Mouse (Mus musculus): ENCODE results near the gene Ncl. TPM values are rescaled to one million over a fixed set of nuclear protein-coding genes. Genes with fewer than 3 reads are reported as not detected.
A peak's percentile ranks its signal among the peaks of the same experiment; 100 is the strongest.

Ncl gene
- polyA plus RNA-seq, 1 experiment from 2014 or later, result 467 TPM

GRCm38 (mm10) chr1:86393219-86393618 is 34.0 kb upstream of the Ncl start:
- WGBS, result 86% methylated on average over 3 of the region's 3 CpGs
- Histone ChIP-seq H3K27me3 (no peaks in the 10 kb centered on the region), H3K9ac (replicated peaks) (no peak overlapping the region), H3K4me1 (replicated peaks) (peaks cover 10% of the 10 kb centered on the region), H3K4me2 (no peak overlapping the region), H3K36me3 (no peaks in the 10 kb centered on the region), H3K4me3 (replicated peaks) (no peak overlapping the region), H3K9me3 (no peaks in the 10 kb centered on the region), H3K27ac (no peak overlapping the region)
- no peak for ATAC-seq (ENCODE audit: insufficient number of reproducible peaks, insufficient read depth, low FRiP score, low TSS enrichment, low read depth)

GRCm38 (mm10) chr1:86391425-86391824 is 32.2 kb upstream of the Ncl start:
- H3K27me3 ChIP-seq, result no peaks in the 10 kb centered on the region
- no peak overlapping the region for H3K4me3 ChIP-seq (replicated peaks)
- 53% methylated on average over 2 of the region's 2 CpGs for WGBS
- no peaks in the 10 kb centered on the region for H3K36me3 ChIP-seq
- no peak for ATAC-seq (ENCODE audit: insufficient number of reproducible peaks, insufficient read depth, low FRiP score, low TSS enrichment, low read depth)
- H3K4me1 ChIP-seq (replicated peaks), result no peaks in the 10 kb centered on the region
- no peak overlapping the region for H3K9ac ChIP-seq (replicated peaks)
- no peaks in the 10 kb centered on the region for H3K9me3 ChIP-seq
- H3K27ac ChIP-seq, result no peak overlapping the region
- H3K4me2 ChIP-seq, result no peak overlapping the region

- no peak for ATAC-seq (ENCODE audit: insufficient number of reproducible peaks, insufficient read depth, low FRiP score, low TSS enrichment, low read depth)
- no peak overlapping the region for H3K4me2 ChIP-seq
- no peaks in the 10 kb centered on the region for H3K9me3 ChIP-seq
- no peaks in the 10 kb centered on the region for H3K36me3 ChIP-seq
- 4% methylated on average over 11 of the region's 11 CpGs for WGBS
- H3K27me3 ChIP-seq, result no peaks in the 10 kb centered on the region
- H3K4me1 ChIP-seq (replicated peaks), result no peaks in the 10 kb centered on the region
- H3K27ac ChIP-seq, result no peak overlapping the region
- H3K4me3 ChIP-seq (replicated peaks), result no peak overlapping the region
- no peak overlapping the region for H3K9ac ChIP-seq (replicated peaks)
Observed at GRCm38 (mm10) chr1:86389230-86389629, 30.0 kb upstream of the Ncl start.

- no peak overlapping the region for H3K4me3 ChIP-seq (replicated peaks)
- H3K4me2 ChIP-seq, result no peak overlapping the region
Observed at GRCm38 (mm10) chr1:86381027-86381426, 21.8 kb upstream of the Ncl start.

GRCm38 (mm10) chr1:86379161-86379569 is 20.0 kb upstream of the Ncl start:
- ATAC-seq (ENCODE audit: insufficient number of reproducible peaks, insufficient read depth, low FRiP score, low TSS enrichment, low read depth), result no peak

More at GRCm38 (mm10) chr1:86381027-86381426, 21.8 kb upstream of the Ncl start:
- ATAC-seq (ENCODE audit: insufficient number of reproducible peaks, insufficient read depth, low FRiP score, low TSS enrichment, low read depth), result no peak
- Histone ChIP-seq H3K27ac (no peak overlapping the region), H3K9me3 (no peaks in the 10 kb centered on the region), H3K36me3 (no peaks in the 10 kb centered on the region), H3K4me1 (replicated peaks) (peaks cover 21% of the 10 kb centered on the region), H3K9ac (replicated peaks) (no peak overlapping the region), H3K27me3 (no peaks in the 10 kb centered on the region)
- whole genome bisulfite sequencing, result 29% methylated on average over 13 of the region's 13 CpGs

GRCm38 (mm10) chr1:86378662-86379061 is 19.5 kb upstream of the Ncl start:
- Histone ChIP-seq H3K9ac (replicated peaks) (no peak overlapping the region), H3K9me3 (no peaks in the 10 kb centered on the region), H3K4me2 (peak overlapping the region; percentile 41), H3K4me1 (replicated peaks) (peaks cover 21% of the 10 kb centered on the region), H3K27me3 (no peaks in the 10 kb centered on the region), H3K36me3 (no peaks in the 10 kb centered on the region), H3K27ac (0 out of 2 replicates have a peak overlapping the region, but pooled peaks have one; percentile 9), H3K4me3 (replicated peaks) (no peak overlapping the region)
- WGBS, result 13% methylated on average over 6 of the region's 6 CpGs
- ATAC-seq (ENCODE audit: insufficient number of reproducible peaks, insufficient read depth, low FRiP score, low TSS enrichment, low read depth), result no peak

More at GRCm38 (mm10) chr1:86379161-86379569, 20.0 kb upstream of the Ncl start:
- 49% methylated on average over 9 of the region's 9 CpGs for WGBS
- Histone ChIP-seq H3K9me3 (no peaks in the 10 kb centered on the region), H3K4me3 (replicated peaks) (no peak overlapping the region), H3K36me3 (no peaks in the 10 kb centered on the region), H3K9ac (replicated peaks) (no peak overlapping the region), H3K4me1 (replicated peaks) (peaks cover 21% of the 10 kb centered on the region), H3K27ac (peak overlapping the region; percentile 78), H3K27me3 (no peaks in the 10 kb centered on the region), H3K4me2 (peak overlapping the region; percentile 41; the same call in 1 of the 2 replicates)

GRCm38 (mm10) chr1:86376354-86376753 is 17.2 kb upstream of the Ncl start:
- Histone ChIP-seq H3K27me3 (no peaks in the 10 kb centered on the region), H3K4me3 (replicated peaks) (no peak overlapping the region), H3K36me3 (no peaks in the 10 kb centered on the region), H3K9me3 (no peaks in the 10 kb centered on the region), H3K9ac (replicated peaks) (no peak overlapping the region), H3K4me1 (replicated peaks) (peaks cover 21% of the 10 kb centered on the region), H3K4me2 (no peak overlapping the region), H3K27ac (no peak overlapping the region)
- 83% methylated on average over 5 of the region's 5 CpGs for WGBS
- no peak for ATAC-seq (ENCODE audit: insufficient number of reproducible peaks, insufficient read depth, low FRiP score, low TSS enrichment, low read depth)

- 46% methylated on average over 10 of the region's 10 CpGs for WGBS
- no peak for ATAC-seq (ENCODE audit: insufficient number of reproducible peaks, insufficient read depth, low FRiP score, low TSS enrichment, low read depth)
- no peak overlapping the region for H3K27ac ChIP-seq
- no peaks in the 10 kb centered on the region for H3K27me3 ChIP-seq
- no peaks in the 10 kb centered on the region for H3K36me3 ChIP-seq
- no peaks in the 10 kb centered on the region for H3K4me1 ChIP-seq (replicated peaks)
- no peaks in the 10 kb centered on the region for H3K9me3 ChIP-seq
- H3K4me2 ChIP-seq, result no peak overlapping the region
- H3K9ac ChIP-seq (replicated peaks), result no peak overlapping the region
- H3K4me3 ChIP-seq (replicated peaks), result no peak overlapping the region
Observed at GRCm38 (mm10) chr1:86371997-86372396, 12.8 kb upstream of the Ncl start.

- no peak for ATAC-seq (ENCODE audit: insufficient number of reproducible peaks, insufficient read depth, low FRiP score, low TSS enrichment, low read depth)
- 74% methylated on average over 4 of the region's 4 CpGs for WGBS
- no peak overlapping the region for H3K4me3 ChIP-seq (replicated peaks)
Observed at GRCm38 (mm10) chr1:86368086-86368485, 8.9 kb upstream of the Ncl start.

GRCm38 (mm10) chr1:86363671-86364070 is 4.5 kb upstream of the Ncl start:
- no peak for ATAC-seq (ENCODE audit: insufficient number of reproducible peaks, insufficient read depth, low FRiP score, low TSS enrichment, low read depth)
- H3K9me3 ChIP-seq, result no peaks in the 10 kb centered on the region
- H3K4me1 ChIP-seq (replicated peaks), result peaks cover 9% of the 10 kb centered on the region
- H3K4me3 ChIP-seq (replicated peaks), result no peak overlapping the region
- 14% methylated on average over 6 of the region's 6 CpGs for WGBS
- H3K27ac ChIP-seq, result no peak overlapping the region
- H3K4me2 ChIP-seq, result no peak overlapping the region
- H3K36me3 ChIP-seq, result no peaks in the 10 kb centered on the region
- H3K9ac ChIP-seq (replicated peaks), result no peak overlapping the region
- H3K27me3 ChIP-seq, result no peaks in the 10 kb centered on the region

More at GRCm38 (mm10) chr1:86368086-86368485, 8.9 kb upstream of the Ncl start:
- no peak overlapping the region for H3K27ac ChIP-seq
- no peak overlapping the region for H3K4me2 ChIP-seq
- no peaks in the 10 kb centered on the region for H3K4me1 ChIP-seq (replicated peaks)
- no peaks in the 10 kb centered on the region for H3K27me3 ChIP-seq
- H3K9me3 ChIP-seq, result no peaks in the 10 kb centered on the region
- H3K9ac ChIP-seq (replicated peaks), result no peak overlapping the region
- no peaks in the 10 kb centered on the region for H3K36me3 ChIP-seq

GRCm38 (mm10) chr1:86361852-86362615 is 2.8 kb upstream of the Ncl start:
- ATAC-seq (ENCODE audit: insufficient number of reproducible peaks, insufficient read depth, low FRiP score, low TSS enrichment, low read depth), result no peak
- WGBS, result 89% methylated on average over 4 of the region's 4 CpGs

GRCm38 (mm10) chr1:86360441-86360840 is 1.2 kb upstream of the Ncl start:
- peaks cover 16% of the 10 kb centered on the region for H3K4me1 ChIP-seq (replicated peaks)
- H3K4me2 ChIP-seq, result peak overlapping the region; percentile 72
- 20% methylated on average over 12 of the region's 12 CpGs for WGBS
- H3K4me3 ChIP-seq (replicated peaks), result peak overlapping the region; percentile 86
- H3K9me3 ChIP-seq, result no peaks in the 10 kb centered on the region
- peak overlapping the region; percentile 89 for H3K27ac ChIP-seq
- ATAC-seq (ENCODE audit: insufficient number of reproducible peaks, insufficient read depth, low FRiP score, low TSS enrichment, low read depth), result no peak
- H3K36me3 ChIP-seq, result peaks cover 23% of the 10 kb centered on the region
- H3K27me3 ChIP-seq, result no peaks in the 10 kb centered on the region
- peak overlapping the region; percentile 96 for H3K9ac ChIP-seq (replicated peaks)

More at GRCm38 (mm10) chr1:86361852-86362615, 2.8 kb upstream of the Ncl start:
- H3K27ac ChIP-seq, result no peak overlapping the region
- no peaks in the 10 kb centered on the region for H3K9me3 ChIP-seq
- peaks cover 16% of the 10 kb centered on the region for H3K4me1 ChIP-seq (replicated peaks)
- H3K36me3 ChIP-seq, result peaks cover 7% of the 10 kb centered on the region
- no peak overlapping the region for H3K9ac ChIP-seq (replicated peaks)
- no peak overlapping the region for H3K4me2 ChIP-seq
- H3K4me3 ChIP-seq (replicated peaks), result no peak overlapping the region
- no peaks in the 10 kb centered on the region for H3K27me3 ChIP-seq

Measured in limb, embryonic 12.5 days (tissue).